Mouse (Mus musculus) heart, adult 2 months (tissue): ENCODE measurements around the gene Homer2. TPM values are rescaled to one million over a fixed set of nuclear protein-coding genes. Genes with fewer than 3 reads are reported as not detected.

ENCODE experiments used
- DNase-seq, 2 experiments: peaks; one replicate each; pipeline ENCODE4 v3.0.0; 2021
- H3K27ac ChIP-seq: fragments of 200-600 bp; 2 replicates; pipeline ENCODE4 v1.8.1; 2022
- H3K27me3 ChIP-seq: fragments of 200-500 bp; 2 replicates; pipeline ENCODE4 v1.6.1; 2012; ENCODE audit warnings: mild to moderate bottlenecking, low read length, inconsistent platforms, mixed read lengths; ENCODE audit not compliant: control insufficient read depth, insufficient read depth
- H3K36me3 ChIP-seq: fragments of 200-500 bp; 2 replicates; pipeline ENCODE4 v1.6.1; 2012; ENCODE audit warnings: low read length, inconsistent platforms; ENCODE audit not compliant: control insufficient read depth, insufficient read depth
- H3K4me1 ChIP-seq: fragments of 200-500 bp; 2 replicates; pipeline ENCODE4 v1.6.1; 2011; ENCODE audit warnings: low read length; ENCODE audit not compliant: control insufficient read depth, insufficient read depth
- H3K4me3 ChIP-seq: fragments of 200-600 bp; 2 replicates; pipeline ENCODE4 v1.8.1; 2022
- H3K79me2 ChIP-seq: fragments of 200-500 bp; replicated peaks from 2 replicates; pipeline ENCODE4 v1.6.1; 2012; ENCODE audit warnings: mild to moderate bottlenecking, inconsistent platforms, low read length, moderate library complexity, mixed read lengths; ENCODE audit not compliant: control insufficient read depth, insufficient read depth
- H3K9ac ChIP-seq: fragments of 200-500 bp; 2 replicates; pipeline ENCODE4 v1.6.1; 2012; ENCODE audit warnings: low read depth, mild to moderate bottlenecking, control low read depth, inconsistent platforms, low read length, mixed read lengths
- CTCF ChIP-seq: fragments of 200-600 bp; IDR thresholded peaks from 2 replicates; pipeline ENCODE4 v1.8.1; 2022; ENCODE audit warnings: antibody characterized with exemption, mild to moderate bottlenecking, moderate library complexity
- EP300 ChIP-seq: fragments of 200-500 bp; IDR thresholded peaks from 2 replicates; pipeline ENCODE4 v1.6.1; 2011; ENCODE audit warnings: low read depth, low read length, control low read depth; ENCODE audit not compliant: insufficient read depth
- POLR2A ChIP-seq: fragments of 200-500 bp; IDR thresholded peaks from 2 replicates; pipeline ENCODE4 v1.6.1; 2011; ENCODE audit warnings: mild to moderate bottlenecking, low read depth, low read length, control low read depth; ENCODE audit not compliant: insufficient read depth
- WGBS: fragments of 180-500 bp; shearing (Covaris S2); methylation state at CpG from one replicate; pipeline ENCODE4 v1.1.7; 2018; 5-methylcytosine and 5-hydroxymethylcytosine counted together
- intact Hi-C: fragments of 180-260 bp; cut with DNase I; formaldehyde crosslinking; loops from one replicate; pipeline ENCODE4 v1.15.1; 2025
- polyA plus RNA-seq: library from polyadenylated mRNA; depleted of rRNA; stranded (reverse); fragments of >200 nt; gene quantifications from 2 replicates; pipeline ENCODE4 v1.2.3, GENCODE M21; 2012
- total RNA-seq, 2 experiments: library from RNA; stranded (reverse); gene quantifications; 2 replicates each; pipeline ENCODE4 v1.2.3; 2021

Gene Homer2
- total and polyA plus RNA-seq, 3 experiments: 33.1 to 99.5 (median 85.1) TPM

- H3K27ac ChIP-seq: peak overlapping the region; percentile 69
- H3K4me3 ChIP-seq: no peak overlapping the region
- DNase-seq: peak; percentile 24 to 30
- 18% methylated on average over 18 of the region's 18 CpGs for WGBS
- no peaks in the 10 kb centered on the region; the same call in 1 of the 2 replicates for H3K4me1 ChIP-seq
- intact Hi-C loops: no loop called here
- no peaks in the 10 kb centered on the region for H3K27me3 ChIP-seq
- no peaks in the 10 kb centered on the region for H3K79me2 ChIP-seq
- no peak for TF ChIP-seq POLR2A
- 0 out of 2 replicates have a peak, but pooled peaks have one; percentile 24 for TF ChIP-seq EP300
- TF ChIP-seq CTCF: no peak
- no peak overlapping the region for H3K9ac ChIP-seq
- no peaks in the 10 kb centered on the region for H3K36me3 ChIP-seq
Observed at GRCm38 (mm10) chr7:81725986-81726727, 18.8 kb upstream of the Homer2 start.

- H3K27me3 ChIP-seq: no peaks in the 10 kb centered on the region
- no peaks in the 10 kb centered on the region for H3K36me3 ChIP-seq
- no peak for TF ChIP-seq EP300
- TF ChIP-seq POLR2A: no peak
- no peak for TF ChIP-seq CTCF
- WGBS: 87% methylated on average over 10 of the region's 10 CpGs
- H3K9ac ChIP-seq: no peak overlapping the region
- H3K4me3 ChIP-seq: no peak overlapping the region
- intact Hi-C loops: loop anchor here (5.0 kb wide), 1 partner anchor 37 kb away; no protein-coding TSS in a partner anchor
- no peak for DNase-seq
- no peaks in the 10 kb centered on the region for H3K79me2 ChIP-seq
- no peak overlapping the region for H3K27ac ChIP-seq
- H3K4me1 ChIP-seq: no peaks in the 10 kb centered on the region; the same call in 1 of the 2 replicates
Observed at GRCm38 (mm10) chr7:81723851-81724250, 16.5 kb upstream of the Homer2 start.

DNA sequence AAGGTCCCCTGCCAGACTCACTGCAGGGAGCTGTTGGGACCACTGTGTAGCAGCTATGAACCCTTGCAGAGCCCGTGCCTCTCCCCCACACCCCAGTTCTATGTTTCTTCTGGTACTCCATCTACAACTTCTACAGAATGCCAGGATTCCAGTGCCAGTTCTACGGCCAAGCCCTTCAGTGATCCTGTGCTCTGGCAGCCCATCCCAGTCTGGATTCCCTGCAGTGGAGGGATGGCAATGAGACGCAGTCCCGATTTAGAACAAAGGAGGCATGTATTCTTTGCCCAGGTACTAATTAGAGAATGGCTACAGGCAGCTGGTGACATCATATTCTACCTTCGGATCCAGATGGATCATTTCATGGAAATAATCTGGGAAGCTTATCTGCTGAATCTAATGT is 13.9 kb upstream of the Homer2 start:
- 50% methylated on average over 5 of the region's 5 CpGs for WGBS
- Histone ChIP-seq H3K79me2 (no peaks in the 10 kb centered on the region), H3K4me3 (no peak overlapping the region), H3K36me3 (no peaks in the 10 kb centered on the region), H3K9ac (no peak overlapping the region), H3K4me1 (no peaks in the 10 kb centered on the region; the same call in 1 of the 2 replicates), H3K27me3 (no peaks in the 10 kb centered on the region), H3K27ac (no peak overlapping the region; the same call in 1 of the 2 replicates)
- intact Hi-C loops: loop anchor here (5.0 kb wide), 1 partner anchor 34 kb away; no protein-coding TSS in a partner anchor
- 0 out of 2 replicates have a peak, but pooled peaks have one; percentile 4 for TF ChIP-seq CTCF
- TF ChIP-seq POLR2A: no peak
- DNase-seq: peak; percentile 19 to 44

GRCm38 (mm10) chr7:81719216-81719661 is 11.9 kb upstream of the Homer2 start:
- intact Hi-C loops: no loop called here
- H3K27ac ChIP-seq: no peak overlapping the region
- H3K9ac ChIP-seq: no peak overlapping the region
- H3K79me2 ChIP-seq: no peaks in the 10 kb centered on the region
- H3K4me1 ChIP-seq: no peaks in the 10 kb centered on the region; the same call in 1 of the 2 replicates
- H3K36me3 ChIP-seq: no peaks in the 10 kb centered on the region
- no peaks in the 10 kb centered on the region for H3K27me3 ChIP-seq
- no peak for DNase-seq
- TF ChIP-seq CTCF (no peak), POLR2A (no peak), EP300 (no peak)
- no peak overlapping the region for H3K4me3 ChIP-seq
- WGBS: 51% methylated on average over 1 of the region's 1 CpGs

DNA sequence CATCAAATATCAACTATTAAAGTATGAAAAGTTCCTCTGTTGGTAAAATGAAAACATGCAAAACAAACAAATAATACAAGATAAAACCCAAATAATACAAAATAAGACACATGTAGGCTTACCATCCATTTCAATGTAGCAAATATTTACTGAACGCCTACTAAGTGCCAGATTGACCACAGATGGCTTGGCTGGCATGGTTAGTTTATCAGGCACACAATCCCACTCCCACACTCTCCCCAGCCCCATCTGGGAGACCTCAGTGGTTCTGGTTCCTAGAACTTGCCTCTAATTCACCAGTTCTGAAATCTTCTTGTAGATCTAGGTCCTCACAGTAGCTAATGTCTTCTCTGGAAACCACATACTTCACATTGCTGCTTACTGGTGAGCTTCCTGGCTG is 11.3 kb upstream of the Homer2 start:
- H3K27me3 ChIP-seq: no peaks in the 10 kb centered on the region
- no peak overlapping the region for H3K27ac ChIP-seq
- DNase-seq: no peak
- H3K36me3 ChIP-seq: no peaks in the 10 kb centered on the region
- H3K4me3 ChIP-seq: no peak overlapping the region
- TF ChIP-seq CTCF (no peak), POLR2A (no peak), EP300 (no peak)
- H3K9ac ChIP-seq: no peak overlapping the region
- WGBS: 63% methylated on average over 1 of the region's 1 CpGs
- H3K4me1 ChIP-seq: no peaks in the 10 kb centered on the region; the same call in 1 of the 2 replicates
- intact Hi-C loops: no loop called here
- no peaks in the 10 kb centered on the region for H3K79me2 ChIP-seq

- Histone ChIP-seq H3K27me3 (0 out of 2 replicates have a peak, but pooled peaks cover 2% of the 10 kb centered on the region), H3K79me2 (no peaks in the 10 kb centered on the region), H3K9ac (no peak overlapping the region), H3K4me3 (no peak overlapping the region), H3K27ac (no peak overlapping the region), H3K36me3 (no peaks in the 10 kb centered on the region), H3K4me1 (peaks cover 2% of the 10 kb centered on the region; the same call in 1 of the 2 replicates)
- intact Hi-C loops: no loop called here
- no peak for TF ChIP-seq POLR2A
- TF ChIP-seq CTCF: no peak
- TF ChIP-seq EP300: no peak
- 73% methylated on average over 4 of the region's 4 CpGs for WGBS
- DNase-seq: no peak
Observed at GRCm38 (mm10) chr7:81710166-81710565, 2.8 kb upstream of the Homer2 start.
